8 mouse cellular contexts compared by ENCODE assay signal in genomic region chr1:135631515-135631914, GRCm38 (mm10). TPM values are rescaled to one million over a fixed set of nuclear protein-coding genes. Genes with fewer than 3 reads are reported as not detected.
DNase-seq lines count a peak whose midpoint lies in the region; ATAC-seq and TF ChIP-seq lines count a peak whose summit lies in the region.

No protein-coding gene starts in this region.

- H3K4me2 ChIP-seq in lung, embryonic 16.5 days (ENCODE audit: low read depth, low read length), result no peak overlapping the region
- no peak overlapping the region for H3K4me2 ChIP-seq in forebrain, postnatal 0 days (ENCODE audit: low read depth)

- 20% methylated on average over 8 of the region's 8 CpGs for WGBS in lung, embryonic 16.5 days
- WGBS in forebrain, postnatal 0 days, result 65% methylated on average over 8 of the region's 8 CpGs

- peak; percentile 86 for ATAC-seq in lung, embryonic 16.5 days (ENCODE audit: low read depth)
- ATAC-seq in forebrain, postnatal 0 days, result no peak

- no peak overlapping the region for H3K4me3 ChIP-seq in layer of hippocampus, adult 2 months
- no peak overlapping the region for H3K4me3 ChIP-seq in lung, embryonic 16.5 days (ENCODE audit: low read length)
- no peak overlapping the region for H3K4me3 ChIP-seq in forebrain, postnatal 0 days (ENCODE audit: low read depth, low read length)

- H3K4me1 ChIP-seq in lung, embryonic 16.5 days (replicated peaks; ENCODE audit: control insufficient read depth, insufficient read depth, low read length), result peaks cover 21% of the 10 kb centered on the region
- H3K4me1 ChIP-seq in forebrain, postnatal 0 days (ENCODE audit: insufficient read depth), result no peaks in the 10 kb centered on the region

- no peak for DNase-seq in layer of hippocampus, adult 2 months (ENCODE audit: low spot score in 2 of 2)
- no peak for DNase-seq in layer of hippocampus, postnatal 25 days (ENCODE audit: extremely low spot score in 1 of 2, low spot score in 1 of 2)
- peak; percentile 92 for DNase-seq in ZHBTc4 (ENCODE audit: low read depth, low spot score)
- peak; percentile 80 for DNase-seq in gastrocnemius, postnatal 25 days
- peak; percentile 87 for DNase-seq in kidney, adult 11 months
- DNase-seq in skeletal muscle tissue, adult 2 months (ENCODE audit: low read depth, low spot score), result peak; percentile 84
- DNase-seq in forebrain, postnatal 0 days, result no peak

- no peaks in the 10 kb centered on the region for H3K27me3 ChIP-seq in lung, embryonic 16.5 days (ENCODE audit: control insufficient read depth, insufficient read depth, low read depth, low read length)
- H3K27me3 ChIP-seq in forebrain, postnatal 0 days (ENCODE audit: insufficient read depth, low read length), result no peaks in the 10 kb centered on the region

- H3K36me3 ChIP-seq in lung, embryonic 16.5 days (ENCODE audit: control insufficient read depth, insufficient read depth, low read length), result no peaks in the 10 kb centered on the region
- no peaks in the 10 kb centered on the region for H3K36me3 ChIP-seq in forebrain, postnatal 0 days (ENCODE audit: insufficient read depth)

- TF ChIP-seq CTCF in layer of hippocampus, adult 2 months (conservative IDR thresholded peaks at IDR 0.05), result no peak
- TF ChIP-seq CTCF in forebrain, postnatal 0 days (IDR thresholded peaks at IDR 0.05; ENCODE audit: low read depth), result no peak

- H3K9ac ChIP-seq in lung, embryonic 16.5 days (ENCODE audit: low read length), result no peak overlapping the region
- H3K9ac ChIP-seq in forebrain, postnatal 0 days, result no peak overlapping the region

- H3K9me3 ChIP-seq in lung, embryonic 16.5 days (ENCODE audit: control insufficient read depth, low read length), result no peaks in the 10 kb centered on the region
- H3K9me3 ChIP-seq in forebrain, postnatal 0 days (ENCODE audit: low read length), result no peaks in the 10 kb centered on the region

- H3K27ac ChIP-seq in layer of hippocampus, adult 2 months, result peak overlapping the region; percentile 36; the same call in 1 of the 2 replicates
- peak overlapping the region; percentile 67 for H3K27ac ChIP-seq in lung, embryonic 16.5 days (ENCODE audit: low read length)
- H3K27ac ChIP-seq in forebrain, postnatal 0 days (ENCODE audit: low read depth, low read length), result no peak overlapping the region

RNA-seq across cellular contexts. Expression of gene Nav1, which starts 24.4 kb away (rescaled TPM):
- total RNA-seq in layer of hippocampus, adult 2 months (2021), result 10 to 100 TPM; 60.3 to 71.2 TPM
- 10 to 100 TPM; 64.2 to 96.4 TPM for total RNA-seq in layer of hippocampus, postnatal 25 days (2021)
- 10 to 100 TPM in 1 of 2 experiments, 1 to 10 TPM in 1; 7.9 to 11.1 TPM for total RNA-seq in gastrocnemius, postnatal 25 days (2021)
- 10.8 and 11.5 TPM in 2 replicates for polyA plus RNA-seq in lung, embryonic 16.5 days (2015; fragmentation: Nextera tagmentation; extraction: Ambion mirVana)
- 67.9 and 85.8 TPM in 2 replicates for total RNA-seq in forebrain, postnatal 0 days (2014; rRNA removed)
- 19.7 and 35.5 TPM in 2 replicates for polyA plus RNA-seq in forebrain, postnatal 0 days (2015; fragmentation: Nextera tagmentation; extraction: Ambion mirVana)

Comparison
In these comparisons a context has a peak if more than half of its experiments do, and no peak if none do; other contexts are left out.
1. DNase-seq: peak in ZHBTc4 (single experiment), gastrocnemius, postnatal 25 days (single experiment), kidney, adult 11 months (single experiment) and skeletal muscle tissue, adult 2 months (single experiment); none in layer of hippocampus, adult 2 months (0 of 2), layer of hippocampus, postnatal 25 days (0 of 2) and forebrain, postnatal 0 days (single experiment).